Mouse (Mus musculus) kidney, postnatal 14 days (tissue): ENCODE measurements around the gene Dlst.
"Not testable (repeated sequence)": the region's sequence is repeated elsewhere in the genome, so short reads cannot be mapped to it uniquely, and the experiment has no call there.

Experiments
- DNase-seq: peaks from one replicate; pipeline ENCODE4 v3.0.0; 2022; ENCODE audit warnings: mixed read lengths

Dlst gene

DNA sequence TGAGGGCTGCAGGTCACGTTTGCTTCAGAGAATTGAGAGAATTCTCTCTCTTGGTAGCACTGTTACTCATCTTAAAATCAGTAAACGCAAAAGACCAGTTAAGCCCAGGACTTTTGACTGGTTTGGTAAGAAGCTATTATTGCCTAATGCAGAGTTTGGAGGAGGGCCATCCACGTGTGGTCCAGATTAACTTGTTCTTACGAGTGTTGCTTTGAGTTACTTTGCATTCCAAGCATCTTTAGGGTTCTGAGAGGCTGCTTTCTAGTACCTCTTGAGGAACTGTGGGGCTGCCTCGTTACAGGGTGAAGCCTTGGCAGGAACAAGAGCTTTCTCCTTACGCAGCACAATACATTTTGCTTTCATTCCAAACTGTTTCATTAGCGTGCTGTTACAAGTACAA is 5.0 kb downstream of the Dlst start:
- no peak for DNase-seq

GRCm38 (mm10) chr12:85121806-85122459 is 11.3 kb downstream of the Dlst start:
- no peak for DNase-seq

- no peak for DNase-seq
These were observed 12.5 kb downstream of the Dlst start for GRCm38 (mm10) chr12:85123108-85123530.

DNA sequence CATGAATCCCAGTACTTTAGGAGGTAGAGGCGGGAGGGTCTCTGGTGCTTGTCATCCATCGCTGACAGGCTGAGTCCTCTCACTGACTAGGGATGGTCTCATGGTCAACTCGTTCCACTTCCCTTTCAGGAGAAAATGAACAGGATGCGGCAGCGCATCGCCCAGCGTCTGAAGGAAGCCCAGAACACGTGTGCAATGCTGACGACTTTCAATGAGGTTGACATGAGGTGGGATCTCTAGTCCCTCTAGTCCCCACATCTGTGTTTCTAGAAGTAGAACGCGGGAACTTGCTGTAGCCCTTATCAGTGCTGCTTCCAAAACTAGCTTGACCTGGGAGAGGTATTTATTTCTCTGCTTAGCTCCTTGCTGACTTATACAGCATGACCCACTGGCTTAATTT is 13.0 kb downstream of the Dlst start:
- DNase-seq = no peak

DNA sequence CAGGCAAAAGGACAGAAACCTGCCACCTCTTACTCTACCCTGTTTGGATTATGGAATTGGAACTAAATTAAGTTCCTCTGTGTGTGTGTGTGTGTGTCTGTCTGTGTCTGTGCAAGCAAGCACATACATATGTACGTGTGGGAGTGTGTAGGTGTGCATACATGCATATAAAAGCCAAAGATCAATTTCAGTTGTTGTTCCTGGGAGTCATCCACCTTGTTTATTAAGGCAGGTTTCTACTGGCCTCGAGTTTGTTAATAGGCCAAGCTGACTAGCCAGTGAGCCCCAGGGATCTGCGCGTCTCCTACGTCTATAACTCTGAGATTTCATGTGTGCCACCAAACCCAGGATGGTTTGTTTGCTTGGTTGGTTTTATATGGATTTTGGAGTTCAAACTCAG is 14.1 kb downstream of the Dlst start:
- DNase-seq = no peak

GRCm38 (mm10) chr12:85126986-85127603 is 16.5 kb downstream of the Dlst start:
- peak; percentile 60 for DNase-seq

GRCm38 (mm10) chr12:85129426-85129978 is 18.9 kb downstream of the Dlst start:
- DNase-seq = no peak

DNA sequence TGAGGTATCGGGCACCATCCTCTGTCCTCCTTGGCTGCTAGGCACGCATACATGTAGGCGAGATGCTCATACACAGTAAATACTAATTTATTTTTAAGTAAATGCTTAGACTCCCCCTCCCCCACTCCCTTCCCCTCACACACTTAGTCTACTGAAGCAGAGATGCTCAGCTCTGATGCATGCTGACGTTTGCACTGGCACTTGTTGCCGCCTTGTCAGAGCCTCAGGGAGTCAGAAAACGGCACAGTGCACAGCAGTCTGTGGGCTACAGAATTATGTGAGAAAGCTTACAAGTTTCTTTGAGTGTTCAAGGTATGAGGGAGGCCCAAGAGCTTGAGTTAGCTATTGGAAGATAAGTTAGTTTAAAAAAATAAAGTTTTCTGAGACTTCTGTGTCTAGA is 20.7 kb downstream of the Dlst start:
- DNase-seq = no peak

- DNase-seq = no peak
These were observed 23.6 kb downstream of the Dlst start for GRCm38 (mm10) chr12:85134043-85134794.

- DNase-seq = no peak
These were observed 25.2 kb downstream of the Dlst start for GRCm38 (mm10) chr12:85135513-85136470.

DNA sequence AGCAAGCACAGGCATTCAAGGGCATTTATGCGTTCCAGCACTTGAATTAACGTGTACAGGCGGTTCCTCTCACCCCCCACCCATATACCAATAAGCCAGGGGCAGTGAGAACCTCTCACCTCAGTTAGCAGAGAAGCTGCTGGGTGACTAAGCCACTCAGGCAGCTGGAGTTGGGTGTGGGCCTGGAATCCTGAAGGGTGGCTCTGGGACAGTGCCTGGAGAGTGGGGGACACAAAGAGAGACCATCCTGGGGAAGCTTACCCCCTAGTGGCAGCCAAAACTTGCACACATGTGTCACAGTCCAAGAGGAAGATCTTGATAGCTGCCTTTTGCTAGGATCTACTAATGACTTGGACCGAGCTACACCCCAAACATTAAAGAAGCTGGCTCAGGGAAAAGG is 26.0 kb downstream of the Dlst start:
- DNase-seq = no peak

DNA sequence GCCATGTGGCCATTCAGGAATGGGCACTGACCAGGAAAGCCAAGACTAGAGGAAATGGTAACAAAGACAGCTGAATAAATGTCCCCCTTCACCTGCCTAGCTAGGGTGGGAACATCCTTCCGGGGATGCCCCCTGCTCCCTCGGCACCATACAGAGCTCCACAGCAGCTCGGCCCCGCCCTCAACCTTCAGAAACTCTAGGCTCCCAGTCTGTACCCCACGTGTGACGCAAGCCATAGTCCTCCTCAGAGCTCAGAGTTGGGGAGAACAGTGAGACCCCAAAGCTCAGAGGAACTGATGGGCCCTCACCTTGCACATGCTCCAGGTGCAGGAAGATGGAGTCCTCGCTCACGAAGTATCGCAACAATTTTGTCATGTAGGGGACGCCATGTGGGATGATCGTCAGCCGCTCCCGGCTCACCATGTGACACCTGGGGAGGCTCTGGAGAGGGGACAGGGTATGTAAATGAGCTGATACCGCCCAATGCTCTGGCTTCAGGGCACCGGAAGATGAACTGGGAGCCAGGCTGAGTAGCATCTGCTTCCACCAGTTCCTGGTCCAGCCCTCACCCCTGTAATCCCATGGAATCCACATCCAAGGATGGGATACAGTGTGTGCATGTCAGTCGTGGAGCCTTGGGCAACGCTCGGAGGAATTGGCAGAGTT is 29.5 kb downstream of the Dlst start:
- DNase-seq = no peak

DNA sequence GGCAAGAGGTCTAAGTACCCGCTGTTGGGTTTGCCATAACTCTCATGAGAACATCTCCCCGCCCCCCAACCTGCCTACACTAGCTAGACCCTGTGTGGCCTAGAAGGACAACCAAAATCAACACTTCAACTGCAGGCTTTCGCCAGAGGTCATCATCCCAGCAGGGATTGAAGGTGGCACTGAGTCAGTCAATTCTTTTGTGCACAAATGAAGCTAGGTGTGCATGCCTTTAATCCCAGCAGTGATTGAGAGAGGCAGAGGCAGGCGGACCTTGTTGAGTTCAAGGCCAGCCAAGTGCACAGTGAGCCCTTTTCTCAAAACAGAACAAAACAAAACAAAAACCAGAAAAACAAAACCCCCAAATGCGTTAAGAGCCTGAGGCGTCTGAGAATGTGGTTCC is 30.5 kb downstream of the Dlst start:
- DNase-seq = no peak

- peak; percentile 88 for DNase-seq
These were observed 32.2 kb downstream of the Dlst start for GRCm38 (mm10) chr12:85142803-85143202.

GRCm38 (mm10) chr12:85144276-85144675 is 33.6 kb downstream of the Dlst start:
- not testable (repeated sequence) for DNase-seq

- no peak for DNase-seq
These were observed 34.2 kb downstream of the Dlst start for GRCm38 (mm10) chr12:85144821-85145220.

DNA sequence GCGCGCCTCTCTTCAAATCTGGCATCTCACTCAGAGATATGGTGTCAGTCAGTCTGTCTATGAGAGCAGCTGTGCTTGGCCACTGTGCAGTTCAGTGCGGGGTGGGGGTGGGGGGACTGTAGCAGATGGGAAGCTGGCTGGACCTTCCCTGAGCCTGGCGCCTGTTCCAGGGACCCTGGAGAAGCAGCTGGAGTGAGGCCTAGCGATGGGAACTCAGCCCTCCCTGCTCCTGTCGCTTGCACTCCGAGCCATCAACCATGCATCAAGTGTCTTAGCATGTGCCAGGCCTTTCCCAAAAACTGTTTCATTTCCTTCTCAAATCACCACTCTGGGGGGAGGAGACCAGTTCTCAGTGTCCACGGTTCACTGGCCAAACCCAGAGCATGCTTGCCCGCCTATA is 35.0 kb downstream of the Dlst start:
- no peak for DNase-seq

GRCm38 (mm10) chr12:85146355-85146754 is 35.7 kb downstream of the Dlst start:
- peak; percentile 39 for DNase-seq

- DNase-seq = no peak
These were observed 36.2 kb downstream of the Dlst start for GRCm38 (mm10) chr12:85146881-85147280.

DNA sequence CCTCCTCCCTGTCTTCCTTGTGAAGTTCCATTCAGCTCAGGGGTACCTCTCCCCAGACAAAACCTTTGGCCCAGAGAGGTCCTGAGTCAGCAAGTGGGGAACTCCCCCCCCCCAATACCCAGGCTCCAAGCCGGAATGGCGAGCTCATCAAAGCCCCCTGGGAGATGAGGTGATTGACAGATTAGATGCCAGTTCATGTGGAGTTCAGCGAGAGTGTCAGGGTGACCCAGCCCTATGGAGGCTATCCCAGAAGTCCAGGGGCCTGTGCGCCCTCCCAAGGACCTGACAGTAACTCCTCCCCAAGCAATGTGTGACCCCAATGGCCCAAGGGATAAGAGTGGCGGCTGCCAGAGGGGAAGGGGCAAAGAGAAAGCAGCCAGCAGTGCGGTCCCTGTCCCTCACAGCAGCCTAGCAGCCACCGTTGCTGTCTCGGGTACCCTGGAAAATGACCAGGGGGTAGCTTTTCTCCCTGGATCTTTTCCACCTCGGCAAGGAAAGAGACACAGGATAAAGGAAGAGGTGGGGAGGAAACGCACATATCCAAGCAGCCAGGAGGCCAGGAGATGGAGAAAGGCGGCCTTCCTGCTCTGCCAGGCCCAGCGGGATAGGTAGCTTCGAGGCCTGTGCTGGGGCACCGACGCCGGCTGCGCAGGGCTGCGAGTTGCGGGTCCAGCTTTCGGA is 39.8 kb downstream of the Dlst start:
- DNase-seq = no peak

GRCm38 (mm10) chr12:85151002-85151774 is 40.6 kb downstream of the Dlst start, which contains the start of gene Rps6kl1:
Gene Rps6kl1, minus strand, starts transcription at chr12:85151264.
- peak; percentile 64 for DNase-seq
